Mouse (Mus musculus) left cerebral cortex, postnatal 36 days (tissue): ENCODE data around the gene Arid3c. TPM values are rescaled to one million over a fixed set of nuclear protein-coding genes. Genes with fewer than 3 reads are reported as not detected.
"Not testable (repeated sequence)": the region's sequence is repeated elsewhere in the genome, so short reads cannot be mapped to it uniquely, and the experiment has no call there.

Source experiments
- DNase-seq, 2 experiments: peaks; one replicate each; pipeline ENCODE4 v3.0.0; 2021 to 2022; ENCODE audit warnings: low spot score in 2 of 2, mixed read lengths in 1 of 2
- intact Hi-C: fragments of 180-260 bp; cut with DNase I; formaldehyde crosslinking; loops from one replicate; pipeline ENCODE4 v1.15.1; 2025
- total RNA-seq, 2 experiments: library from RNA; stranded (reverse); gene quantifications; 2 replicates each; pipeline ENCODE4 v1.2.3; 2021

Arid3c gene
- total RNA-seq, 2 experiments from 2014 or later: 0.36 TPM; not detected in 1

GRCm38 (mm10) chr4:41711705-41712375 lies 19.1 kb downstream of the Arid3c start:
- DNase-seq: no peak
- intact Hi-C loops: no loop called here

GRCm38 (mm10) chr4:41710229-41710628 lies 20.7 kb downstream of the Arid3c start:
- no peak for DNase-seq
- intact Hi-C loops: no loop called here

- no peak for DNase-seq
- intact Hi-C loops: loop anchor here (5.0 kb wide), 4 partner anchors 56 to 156 kb away; partner anchors contain the start of genes Dnaic1 and Fam219a
Observed at GRCm38 (mm10) chr4:41708192-41708745, 22.7 kb downstream of the Arid3c start.

GRCm38 (mm10) chr4:41707011-41707535 lies 23.9 kb downstream of the Arid3c start:
- intact Hi-C loops: loop anchor here (1.0 to 5.0 kb wide), 5 partner anchors 55 to 239 kb away; partner anchors contain the start of genes Dnaic1 and Fam219a
- peak; percentile 74 to 80 for DNase-seq

GRCm38 (mm10) chr4:41705922-41706754 lies 24.8 kb downstream of the Arid3c start:
- DNase-seq: peak in 1 of 2 experiments; percentile 7
- intact Hi-C loops: loop anchor here (5.0 kb wide), 4 partner anchors 54 to 154 kb away; partner anchors contain the start of genes Dnaic1 and Fam219a

GRCm38 (mm10) chr4:41704651-41705050 lies 26.3 kb downstream of the Arid3c start:
- intact Hi-C loops: loop anchor here (5.0 kb wide), 4 partner anchors 52 to 152 kb away; partner anchors contain the start of genes Dnaic1 and Fam219a
- no peak for DNase-seq

- DNase-seq, intact Hi-C loops: not testable (repeated sequence)
Observed at GRCm38 (mm10) chr4:41702226-41702625, 28.7 kb downstream of the Arid3c start.

- DNase-seq, intact Hi-C loops: not testable (repeated sequence)
Observed at GRCm38 (mm10) chr4:41700224-41700623, 30.7 kb downstream of the Arid3c start.

GRCm38 (mm10) chr4:41699783-41700182 lies 31.2 kb downstream of the Arid3c start, which contains the start of gene Il11ra1:
Il11ra1 (plus strand) TSS chr4:41699989.
- DNase-seq, intact Hi-C loops: not testable (repeated sequence)

GRCm38 (mm10) chr4:41698421-41699016 lies 32.4 kb downstream of the Arid3c start:
- intact Hi-C loops, DNase-seq: not testable (repeated sequence)

- intact Hi-C loops: not testable (repeated sequence)
- DNase-seq: peak; percentile 80 to 84
Observed at GRCm38 (mm10) chr4:41696930-41697841, 33.8 kb downstream of the Arid3c start, which contains the start of gene Cntfr. Cntfr (minus strand) TSS chr4:41697089.

- intact Hi-C loops, DNase-seq: not testable (repeated sequence)
Observed at GRCm38 (mm10) chr4:41696452-41696851, 34.5 kb downstream of the Arid3c start.

- DNase-seq, intact Hi-C loops: not testable (repeated sequence)
Observed at GRCm38 (mm10) chr4:41695800-41696199, 35.1 kb downstream of the Arid3c start.

- DNase-seq, intact Hi-C loops: not testable (repeated sequence)
Observed at GRCm38 (mm10) chr4:41693511-41693910, 37.4 kb downstream of the Arid3c start.

- DNase-seq: not testable (repeated sequence)
Observed at GRCm38 (mm10) chr4:41690014-41690413, 40.9 kb downstream of the Arid3c start.

GRCm38 (mm10) chr4:41688562-41688961 lies 42.4 kb downstream of the Arid3c start:
- intact Hi-C loops, DNase-seq: not testable (repeated sequence)

More at GRCm38 (mm10) chr4:41690014-41690413, 40.9 kb downstream of the Arid3c start:
- intact Hi-C loops: not testable (repeated sequence)

- intact Hi-C loops, DNase-seq: not testable (repeated sequence)
Observed at GRCm38 (mm10) chr4:41685882-41686492, 45.0 kb downstream of the Arid3c start.
